22 mouse cellular contexts compared by ENCODE assay signal in the genomic region with DNA sequence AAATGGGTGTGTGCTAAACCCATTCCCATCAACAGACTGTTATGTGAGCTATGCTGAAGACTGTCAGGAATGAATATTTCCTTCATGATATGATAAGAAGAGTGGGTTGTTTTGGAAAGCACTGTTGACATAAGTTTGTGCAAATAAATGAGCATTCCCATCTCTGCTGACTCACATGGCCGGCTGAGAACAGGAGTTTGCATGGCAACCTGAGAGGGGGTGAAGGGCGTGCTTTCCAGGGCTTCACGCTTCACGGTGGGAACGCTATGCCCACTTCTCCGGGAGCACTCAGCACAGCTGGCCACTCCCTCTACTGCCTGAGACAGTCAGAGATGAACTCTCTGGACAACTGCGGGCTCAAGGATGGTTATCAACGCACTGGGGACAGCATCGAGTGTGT.
A peak's percentile ranks its signal among the peaks of the same experiment; 100 is the strongest.
DNase-seq lines count a peak whose midpoint lies in the region; ATAC-seq and TF ChIP-seq lines count a peak whose summit lies in the region.
"Had no signal": no experiment of that assay in that cellular context is flagged by ENCODE, and none has a peak within 500 bp of the region (broad histone marks: within the 10 kb centered on the region; RNA-seq: fewer than 3 reads in every experiment).

No protein-coding gene starts in this region.

- H3K27ac ChIP-seq in heart, embryonic 13.5 days (replicated peaks), result 0 out of 2 replicates have a peak overlapping the region, but pooled peaks have one; percentile 20
- H3K27ac ChIP-seq in liver, adult 2 months (replicated peaks; ENCODE audit: insufficient read depth, low read depth, low read length), result no peak overlapping the region
- no peak overlapping the region for H3K27ac ChIP-seq in liver, embryonic 11.5 days (ENCODE audit: low read depth, low read length)
- peak overlapping the region; percentile 48; the same call in 1 of the 2 replicates for H3K27ac ChIP-seq in limb, embryonic 10.5 days
- H3K27ac ChIP-seq: embryonic facial prominence, embryonic 10.5 days; forebrain, embryonic 13.5 days; intestine, embryonic 15.5 days; limb, embryonic 13.5 days; liver, embryonic 15.5 days; neural tube, embryonic 13.5 days; stomach, embryonic 15.5 days had no signal

- no peak for TF ChIP-seq CTCF in liver, adult 2 months (IDR thresholded peaks at IDR 0.05; ENCODE audit: low read depth, low read length)

- TF ChIP-seq POLR2A in liver, adult 2 months (IDR thresholded peaks at IDR 0.05; ENCODE audit: extremely low read depth, insufficient read depth, low read length), result no peak

- WGBS in heart, embryonic 13.5 days, result 32% methylated on average over 9 of the region's 9 CpGs
- 41% methylated on average over 9 of the region's 9 CpGs for WGBS in liver, adult 2 months
- WGBS in liver, embryonic 11.5 days, result 64% methylated on average over 9 of the region's 9 CpGs
- WGBS in limb, embryonic 10.5 days, result 84% methylated on average over 9 of the region's 9 CpGs

- H3K27me3 ChIP-seq in heart, embryonic 13.5 days (replicated peaks), result no peaks in the 10 kb centered on the region
- H3K27me3 ChIP-seq in liver, adult 2 months (ENCODE audit: control insufficient read depth, insufficient read depth, low read length), result no peaks in the 10 kb centered on the region; the same call in 1 of the 2 replicates
- H3K27me3 ChIP-seq in liver, embryonic 11.5 days (replicated peaks; ENCODE audit: control insufficient read depth, insufficient read depth, low read length), result no peaks in the 10 kb centered on the region
- H3K27me3 ChIP-seq in limb, embryonic 10.5 days (ENCODE audit: low read depth, poor library complexity, severe bottlenecking), result no peaks in the 10 kb centered on the region
- H3K27me3 ChIP-seq: forebrain, embryonic 13.5 days; hindbrain, embryonic 15.5 days; intestine, embryonic 15.5 days; limb, embryonic 13.5 days; liver, embryonic 15.5 days; neural tube, embryonic 13.5 days; stomach, embryonic 15.5 days had no signal

- no peaks in the 10 kb centered on the region for H3K79me2 ChIP-seq in liver, adult 2 months (ENCODE audit: control insufficient read depth, insufficient read depth, low read length)

- DNase-seq in heart, adult 9 months (ENCODE audit: low spot score in 2 of 2), result no peak
- DNase-seq in liver, adult 2 months (ENCODE audit: extremely low read depth, low read depth, low spot score), result peak; percentile 25
- no peak for DNase-seq in liver, embryonic 11.5 days (ENCODE audit: low spot score)
- no peak for DNase-seq in limb, embryonic 10.5 days (ENCODE audit: low spot score)
- peak; percentile 24 for DNase-seq in lung, postnatal 10 days
- no peak for DNase-seq in right cerebral cortex, postnatal 14 days
- DNase-seq in spleen, postnatal 36 days (ENCODE audit: low spot score in 2 of 2), result no peak
- DNase-seq: adrenal gland, adult 8-10 months; cerebellum, adult 9-10 months; gastrocnemius, postnatal 10 days; heart, postnatal 36 days; midbrain, embryonic 14.5 days; spleen, adult 18-20 months had no signal

- H3K9me3 ChIP-seq in heart, embryonic 13.5 days, result no peaks in the 10 kb centered on the region
- no peaks in the 10 kb centered on the region for H3K9me3 ChIP-seq in liver, embryonic 11.5 days (ENCODE audit: control insufficient read depth, low read length)
- H3K9me3 ChIP-seq in limb, embryonic 10.5 days (replicated peaks), result no peaks in the 10 kb centered on the region
- H3K9me3 ChIP-seq: embryonic facial prominence, embryonic 10.5 days; forebrain, embryonic 13.5 days; hindbrain, embryonic 15.5 days; intestine, embryonic 15.5 days; limb, embryonic 13.5 days; liver, embryonic 15.5 days; neural tube, embryonic 13.5 days; stomach, embryonic 15.5 days had no signal

- peaks cover 30% of the 10 kb centered on the region for H3K4me1 ChIP-seq in heart, embryonic 13.5 days
- no peaks in the 10 kb centered on the region for H3K4me1 ChIP-seq in liver, adult 2 months (ENCODE audit: control insufficient read depth, insufficient read depth, low read length)
- H3K4me1 ChIP-seq in liver, embryonic 11.5 days (replicated peaks; ENCODE audit: control insufficient read depth, insufficient read depth, low read length), result no peaks in the 10 kb centered on the region
- peaks cover 16% of the 10 kb centered on the region for H3K4me1 ChIP-seq in limb, embryonic 10.5 days
- H3K4me1 ChIP-seq: hindbrain, embryonic 15.5 days; liver, embryonic 15.5 days; stomach, embryonic 15.5 days had no signal

- ATAC-seq in heart, embryonic 13.5 days (ENCODE audit: extremely low read depth, insufficient number of reproducible peaks, low FRiP score, low TSS enrichment), result no peak
- ATAC-seq in liver, embryonic 11.5 days (replicated peaks; ENCODE audit: low FRiP score), result no peak
- ATAC-seq: forebrain, embryonic 13.5 days had no signal

- H3K4me2 ChIP-seq in heart, embryonic 13.5 days, result peak overlapping the region; percentile 4; the same call in 1 of the 2 replicates
- no peak overlapping the region for H3K4me2 ChIP-seq in liver, embryonic 11.5 days
- H3K4me2 ChIP-seq: forebrain, embryonic 13.5 days; hindbrain, embryonic 15.5 days; intestine, embryonic 15.5 days; limb, embryonic 13.5 days; liver, embryonic 15.5 days; neural tube, embryonic 13.5 days; stomach, embryonic 15.5 days had no signal

- no peak overlapping the region for H3K4me3 ChIP-seq in heart, embryonic 13.5 days
- H3K4me3 ChIP-seq in liver, adult 2 months (ENCODE audit: insufficient read depth, low read depth, low read length), result no peak overlapping the region
- H3K4me3 ChIP-seq in liver, embryonic 11.5 days (ENCODE audit: low read depth, low read length), result no peak overlapping the region
- H3K4me3 ChIP-seq in limb, embryonic 10.5 days, result no peak overlapping the region
- H3K4me3 ChIP-seq: embryonic facial prominence, embryonic 10.5 days; forebrain, embryonic 13.5 days; hindbrain, embryonic 15.5 days; intestine, embryonic 15.5 days; limb, embryonic 13.5 days; liver, embryonic 15.5 days; neural tube, embryonic 13.5 days; stomach, embryonic 15.5 days had no signal

- no peak overlapping the region for H3K9ac ChIP-seq in heart, embryonic 13.5 days
- H3K9ac ChIP-seq in liver, adult 2 months (ENCODE audit: low read depth, low read length), result no peak overlapping the region
- H3K9ac ChIP-seq in liver, embryonic 11.5 days (ENCODE audit: low read depth, low read length), result no peak overlapping the region
- H3K9ac ChIP-seq: forebrain, embryonic 13.5 days; hindbrain, embryonic 15.5 days; intestine, embryonic 15.5 days; limb, embryonic 13.5 days; liver, embryonic 15.5 days; neural tube, embryonic 13.5 days; stomach, embryonic 15.5 days had no signal

- no peaks in the 10 kb centered on the region for H3K36me3 ChIP-seq in heart, embryonic 13.5 days
- no peaks in the 10 kb centered on the region for H3K36me3 ChIP-seq in liver, adult 2 months (ENCODE audit: control insufficient read depth, insufficient read depth, low read length)
- no peaks in the 10 kb centered on the region for H3K36me3 ChIP-seq in liver, embryonic 11.5 days (ENCODE audit: control insufficient read depth, insufficient read depth, low read length)
- no peaks in the 10 kb centered on the region for H3K36me3 ChIP-seq in limb, embryonic 10.5 days
- H3K36me3 ChIP-seq: embryonic facial prominence, embryonic 10.5 days; hindbrain, embryonic 15.5 days; intestine, embryonic 15.5 days; limb, embryonic 13.5 days; liver, embryonic 15.5 days; neural tube, embryonic 13.5 days; stomach, embryonic 15.5 days had no signal

Comparison
In these comparisons a context has a peak if more than half of its experiments do, and no peak if none do; other contexts are left out.
1. DNase-seq: peak in liver, adult 2 months (single experiment) and lung, postnatal 10 days (single experiment); none in heart, adult 9 months (0 of 2), liver, embryonic 11.5 days (single experiment), limb, embryonic 10.5 days (single experiment), right cerebral cortex, postnatal 14 days (single experiment) and spleen, postnatal 36 days (0 of 2).
2. H3K27ac ChIP-seq: peak in heart, embryonic 13.5 days (single experiment) and limb, embryonic 10.5 days (single experiment); none in liver, adult 2 months (single experiment) and liver, embryonic 11.5 days (single experiment).